16 mouse cellular contexts compared by ENCODE assay signal in the genomic region with DNA sequence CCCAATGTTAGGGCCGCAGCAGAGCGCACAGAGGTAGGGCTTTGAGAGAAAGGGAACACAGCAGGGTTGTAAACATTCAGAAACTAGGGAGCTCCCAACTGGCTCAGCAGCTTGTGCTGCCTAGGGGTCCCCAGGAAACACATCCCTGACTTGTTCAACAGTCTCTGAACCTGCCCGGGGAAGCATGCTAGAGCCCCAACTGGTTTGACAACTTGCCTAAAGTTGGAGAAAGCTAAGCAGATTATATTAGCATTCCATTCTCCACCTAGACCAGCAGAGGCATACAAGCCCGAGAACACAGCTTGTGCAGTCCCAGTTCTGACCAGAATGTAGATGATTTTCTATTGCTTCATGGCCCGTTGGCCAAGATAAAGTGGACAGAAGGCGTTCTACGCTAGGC. TPM values are rescaled to one million over a fixed set of nuclear protein-coding genes. Genes with fewer than 3 reads are reported as not detected.
A peak's percentile ranks its signal among the peaks of the same experiment; 100 is the strongest.
DNase-seq lines count a peak whose midpoint lies in the region; ATAC-seq lines count a peak whose summit lies in the region.
"Had no signal": no experiment of that assay in that cellular context is flagged by ENCODE, and none has a peak within 500 bp of the region (broad histone marks: within the 10 kb centered on the region; RNA-seq: fewer than 3 reads in every experiment).

No protein-coding gene starts in this region.

- H3K4me3 ChIP-seq in embryonic facial prominence, embryonic 14.5 days (ENCODE audit: low read depth, low read length): no peak overlapping the region
- H3K4me3 ChIP-seq: forebrain, embryonic 15.5 days had no signal

- no peak overlapping the region for H3K4me2 ChIP-seq in embryonic facial prominence, embryonic 14.5 days (ENCODE audit: low read depth, low read length)
- H3K4me2 ChIP-seq: forebrain, embryonic 15.5 days had no signal

- H3K27me3 ChIP-seq in embryonic facial prominence, embryonic 14.5 days (replicated peaks; ENCODE audit: control insufficient read depth, insufficient read depth, low read length): no peaks in the 10 kb centered on the region
- H3K27me3 ChIP-seq: forebrain, embryonic 15.5 days had no signal

- no peaks in the 10 kb centered on the region for H3K9me3 ChIP-seq in embryonic facial prominence, embryonic 14.5 days (ENCODE audit: control insufficient read depth, low read length)
- H3K9me3 ChIP-seq: forebrain, embryonic 15.5 days; G1E had no signal

- no peak overlapping the region for H3K9ac ChIP-seq in embryonic facial prominence, embryonic 14.5 days (ENCODE audit: low read depth, low read length)
- H3K9ac ChIP-seq: forebrain, embryonic 15.5 days had no signal

- DNase-seq in embryo, embryonic 10.5 days (ENCODE audit: low spot score): peak; percentile 33
- peak; percentile 91 for DNase-seq in embryonic facial prominence, embryonic 14.5 days (ENCODE audit: low spot score)
- peak; percentile 46 for DNase-seq in kidney, postnatal 10 days
- DNase-seq in lung, postnatal 4 days: peak; percentile 16 to 35
- DNase-seq in thymus, adult 18-20 months: no peak
- no peak for DNase-seq in spleen, postnatal 36 days (ENCODE audit: low spot score in 2 of 2)
- no peak for DNase-seq in thymus, postnatal 36 days
- DNase-seq: adrenal gland, adult 2 months; cerebellum, adult 8-10 months; liver; midbrain, embryonic 14.5 days; thymus, postnatal 25 days had no signal

- peak; percentile 94 for ATAC-seq in embryonic facial prominence, embryonic 14.5 days (ENCODE audit: low read depth)
- no peak for ATAC-seq in erythroblast, adult 5-6 weeks (replicated peaks; ENCODE audit: low FRiP score, poor library complexity, severe bottlenecking)
- ATAC-seq: forebrain, embryonic 15.5 days; inflammation-experienced regulatory T-cells, adult 6 months had no signal

- H3K4me1 ChIP-seq in embryonic facial prominence, embryonic 14.5 days (ENCODE audit: control insufficient read depth, insufficient read depth, low read length): no peaks in the 10 kb centered on the region
- H3K4me1 ChIP-seq: forebrain, embryonic 15.5 days had no signal

- 73% methylated on average over 7 of the region's 7 CpGs for WGBS in embryonic facial prominence, embryonic 14.5 days

- no peaks in the 10 kb centered on the region for H3K36me3 ChIP-seq in embryonic facial prominence, embryonic 14.5 days (ENCODE audit: control insufficient read depth, insufficient read depth, low read length)
- H3K36me3 ChIP-seq: forebrain, embryonic 15.5 days; G1E had no signal

- no peak overlapping the region for H3K27ac ChIP-seq in embryonic facial prominence, embryonic 14.5 days (replicated peaks; ENCODE audit: low read depth, low read length)
- H3K27ac ChIP-seq: forebrain, embryonic 15.5 days had no signal

RNA-seq across cellular contexts. Expression of a gene that starts 49.6 kb away (rescaled TPM):
- 0.18 and 0.29 TPM in 2 replicates for polyA plus RNA-seq in embryonic facial prominence, embryonic 14.5 days (2014; fragmentation: Nextera tagmentation; extraction: Ambion mirVana)
- total RNA-seq in erythroblast, adult 5-6 weeks (2015; ENCODE audit: low replicate concordance): 1.2 TPM in 1 of 2 replicates, not detected in the other
- total RNA-seq in erythroblast, adult 5-6 weeks (2017; ENCODE audit: low replicate concordance): not detected in 2 replicates
- total RNA-seq: adrenal gland, adult 2 months; G1E had no signal
- polyA plus RNA-seq: adrenal gland, adult 2 months; forebrain, embryonic 15.5 days; G1E; inflammation-experienced regulatory T-cells, adult 6 months; midbrain, embryonic 14.5 days had no signal

RNA-seq across cellular contexts. Expression of a gene that starts 49.6 kb away (rescaled TPM):
- 0.08 and 0.33 TPM in 2 replicates for polyA plus RNA-seq in embryonic facial prominence, embryonic 14.5 days (2014; fragmentation: Nextera tagmentation; extraction: Ambion mirVana)
- not detected in 2 replicates for total RNA-seq in erythroblast, adult 5-6 weeks (2015; ENCODE audit: low replicate concordance)
- not detected in 2 replicates for total RNA-seq in erythroblast, adult 5-6 weeks (2017; ENCODE audit: low replicate concordance)
- total RNA-seq: adrenal gland, adult 2 months had no signal
- polyA plus RNA-seq: adrenal gland, adult 2 months; forebrain, embryonic 15.5 days; G1E; midbrain, embryonic 14.5 days had no signal

Comparison
In these comparisons a context has a peak if more than half of its experiments do, and no peak if none do; other contexts are left out.
1. DNase-seq: peak in embryo, embryonic 10.5 days (single experiment), embryonic facial prominence, embryonic 14.5 days (single experiment), kidney, postnatal 10 days (single experiment) and lung, postnatal 4 days (2 of 2); none in thymus, adult 18-20 months (0 of 2), spleen, postnatal 36 days (0 of 2) and thymus, postnatal 36 days (0 of 2).